Mouse (Mus musculus) liver, adult 2 months (tissue): Measurements from ENCODE around the gene Pde8b. TPM values are rescaled to one million over a fixed set of nuclear protein-coding genes. Genes with fewer than 3 reads are reported as not detected.
A peak's percentile ranks its signal among the peaks of the same experiment; 100 is the strongest.

ENCODE experiments used
- DNase-seq: peaks from one replicate; pipeline ENCODE4 v3.0.0-alpha.2; 2011; ENCODE audit warnings: low read depth, low spot score; ENCODE audit errors: extremely low read depth
- H3K27ac ChIP-seq: fragments of 200-500 bp; replicated peaks from 2 replicates; pipeline ENCODE4 v1.5.1; 2012; ENCODE audit warnings: low read depth, mild to moderate bottlenecking, control low read depth, inconsistent platforms, low read length; ENCODE audit not compliant: insufficient read depth
- H3K27me3 ChIP-seq: fragments of 200-500 bp; 2 replicates; pipeline ENCODE4 v1.6.1; 2012; ENCODE audit warnings: mild to moderate bottlenecking, moderate library complexity, low read length, inconsistent platforms; ENCODE audit not compliant: control insufficient read depth, insufficient read depth
- H3K36me3 ChIP-seq: fragments of 200-500 bp; 2 replicates; pipeline ENCODE4 v1.6.1; 2012; ENCODE audit warnings: low read length, inconsistent platforms; ENCODE audit not compliant: control insufficient read depth, insufficient read depth
- H3K4me1 ChIP-seq: fragments of 200-500 bp; 2 replicates; pipeline ENCODE4 v1.6.1; 2011; ENCODE audit warnings: low read length; ENCODE audit not compliant: control insufficient read depth, insufficient read depth
- H3K4me3 ChIP-seq: fragments of 200-500 bp; 2 replicates; pipeline ENCODE4 v1.5.1; 2011; ENCODE audit warnings: low read depth, mild to moderate bottlenecking, control low read depth, low read length, moderate library complexity; ENCODE audit not compliant: insufficient read depth
- H3K79me2 ChIP-seq: fragments of 200-500 bp; 2 replicates; pipeline ENCODE4 v1.6.1; 2012; ENCODE audit warnings: inconsistent platforms, mild to moderate bottlenecking, low read length, moderate library complexity; ENCODE audit not compliant: control insufficient read depth, insufficient read depth
- H3K9ac ChIP-seq: fragments of 200-500 bp; 2 replicates; pipeline ENCODE4 v1.6.1; 2012; ENCODE audit warnings: low read depth, mild to moderate bottlenecking, control low read depth, inconsistent platforms, low read length
- CTCF ChIP-seq: fragments of 200-500 bp; IDR thresholded peaks from 2 replicates; pipeline ENCODE4 v1.5.1; 2011; ENCODE audit warnings: low read depth, low read length, control low read depth
- POLR2A ChIP-seq: fragments of 200-500 bp; IDR thresholded peaks from 2 replicates; pipeline ENCODE4 v1.6.1; 2011; ENCODE audit warnings: low read length, control low read depth; ENCODE audit not compliant: insufficient read depth; ENCODE audit errors: extremely low read depth
- WGBS: fragments of 180-500 bp; shearing (Covaris S2); methylation state at CpG from one replicate; pipeline ENCODE4 v1.1.7; 2018; 5-methylcytosine and 5-hydroxymethylcytosine counted together
- polyA plus RNA-seq: library from polyadenylated mRNA; depleted of rRNA; stranded (reverse); fragments of >200 nt; gene quantifications from 2 replicates; pipeline ENCODE4 v1.2.3, GENCODE M21; 2012
- total RNA-seq: library from RNA; depleted of rRNA; stranded (reverse); fragments of >200 nt; gene quantifications from 2 replicates; pipeline ENCODE4 v1.2.3, GENCODE M21; 2014

Pde8b gene
- total and polyA plus RNA-seq, 2 experiments, result 1.4 to 1.5 TPM

GRCm38 (mm10) chr13:95030828-95031227 lies 219.3 kb downstream of the Pde8b start:
- no peak for DNase-seq
- no peaks in the 10 kb centered on the region for H3K4me1 ChIP-seq
- no peaks in the 10 kb centered on the region for H3K79me2 ChIP-seq
- no peaks in the 10 kb centered on the region; the same call in 1 of the 2 replicates for H3K36me3 ChIP-seq
- WGBS, result 93% methylated on average over 6 of the region's 6 CpGs
- no peak overlapping the region for H3K9ac ChIP-seq
- H3K27ac ChIP-seq, result no peak overlapping the region
- 0 out of 2 replicates have a peak, but pooled peaks cover 2% of the 10 kb centered on the region for H3K27me3 ChIP-seq
- no peak for TF ChIP-seq POLR2A
- TF ChIP-seq CTCF, result no peak
- H3K4me3 ChIP-seq, result no peak overlapping the region

- H3K79me2 ChIP-seq, result no peaks in the 10 kb centered on the region
- H3K4me1 ChIP-seq, result no peaks in the 10 kb centered on the region
- no peak overlapping the region for H3K27ac ChIP-seq
- H3K36me3 ChIP-seq, result peaks cover 7% of the 10 kb centered on the region; the same call in 1 of the 2 replicates
- no peaks in the 10 kb centered on the region for H3K27me3 ChIP-seq
- WGBS, result 97% methylated on average over 6 of the region's 6 CpGs
- no peak for DNase-seq
- H3K9ac ChIP-seq, result no peak overlapping the region
- TF ChIP-seq CTCF (no peak), POLR2A (no peak)
- no peak overlapping the region for H3K4me3 ChIP-seq
Observed at GRCm38 (mm10) chr13:95020216-95020615, 229.9 kb downstream of the Pde8b start.

GRCm38 (mm10) chr13:95019345-95019744 lies 230.8 kb downstream of the Pde8b start:
- DNase-seq, result peak; percentile 12
- WGBS, result 78% methylated on average over 6 of the region's 6 CpGs
- no peak overlapping the region for H3K27ac ChIP-seq

GRCm38 (mm10) chr13:95017916-95018315 lies 232.2 kb downstream of the Pde8b start:
- no peak for DNase-seq
- Histone ChIP-seq H3K36me3 (peaks cover 4% of the 10 kb centered on the region; the same call in 1 of the 2 replicates), H3K79me2 (no peaks in the 10 kb centered on the region), H3K27me3 (no peaks in the 10 kb centered on the region), H3K9ac (no peak overlapping the region), H3K27ac (no peak overlapping the region), H3K4me1 (no peaks in the 10 kb centered on the region), H3K4me3 (no peak overlapping the region)
- TF ChIP-seq POLR2A (no peak), CTCF (peak; percentile 60)
- 44% methylated on average over 9 of the region's 9 CpGs for WGBS

More at GRCm38 (mm10) chr13:95019345-95019744, 230.8 kb downstream of the Pde8b start:
- Histone ChIP-seq H3K4me1 (no peaks in the 10 kb centered on the region), H3K79me2 (no peaks in the 10 kb centered on the region), H3K27me3 (no peaks in the 10 kb centered on the region), H3K4me3 (no peak overlapping the region), H3K9ac (no peak overlapping the region), H3K36me3 (peaks cover 7% of the 10 kb centered on the region; the same call in 1 of the 2 replicates)
- TF ChIP-seq POLR2A (no peak), CTCF (no peak)

GRCm38 (mm10) chr13:95017278-95017677 lies 232.9 kb downstream of the Pde8b start:
- Histone ChIP-seq H3K79me2 (no peaks in the 10 kb centered on the region), H3K27ac (no peak overlapping the region), H3K9ac (no peak overlapping the region), H3K4me3 (no peak overlapping the region), H3K36me3 (peaks cover 4% of the 10 kb centered on the region; the same call in 1 of the 2 replicates), H3K27me3 (no peaks in the 10 kb centered on the region), H3K4me1 (no peaks in the 10 kb centered on the region)
- TF ChIP-seq CTCF (no peak), POLR2A (no peak)
- WGBS, result 92% methylated on average over 6 of the region's 6 CpGs
- no peak for DNase-seq

- H3K27ac ChIP-seq, result no peak overlapping the region
- H3K4me3 ChIP-seq, result no peak overlapping the region
- no peaks in the 10 kb centered on the region for H3K79me2 ChIP-seq
- no peaks in the 10 kb centered on the region for H3K4me1 ChIP-seq
- H3K27me3 ChIP-seq, result no peaks in the 10 kb centered on the region
- DNase-seq, result no peak
- TF ChIP-seq POLR2A (no peak), CTCF (no peak)
- no peak overlapping the region for H3K9ac ChIP-seq
- peaks cover 15% of the 10 kb centered on the region for H3K36me3 ChIP-seq
- WGBS, result 96% methylated on average over 7 of the region's 7 CpGs
Observed at GRCm38 (mm10) chr13:95011546-95012257, 238.4 kb downstream of the Pde8b start.
